Mouse (Mus musculus) small intestine, adult 2 months (tissue): Measurements from ENCODE around the gene Axl.

Experiments used
- CTCF ChIP-seq: fragments of 200-500 bp; IDR thresholded peaks from 2 replicates; pipeline ENCODE4 v1.5.1; 2012; ENCODE audit warnings: low read depth, mild to moderate bottlenecking, control low read depth, inconsistent platforms, low read length, moderate library complexity, mixed read lengths; ENCODE audit not compliant: insufficient replicate concordance, insufficient read length; ENCODE audit errors: extremely low read depth
- POLR2A ChIP-seq: fragments of 200-500 bp; IDR thresholded peaks from 2 replicates; pipeline ENCODE4 v1.6.1; 2012; ENCODE audit warnings: low read depth, mild to moderate bottlenecking, control low read depth, inconsistent platforms, low read length, moderate library complexity

DNA sequence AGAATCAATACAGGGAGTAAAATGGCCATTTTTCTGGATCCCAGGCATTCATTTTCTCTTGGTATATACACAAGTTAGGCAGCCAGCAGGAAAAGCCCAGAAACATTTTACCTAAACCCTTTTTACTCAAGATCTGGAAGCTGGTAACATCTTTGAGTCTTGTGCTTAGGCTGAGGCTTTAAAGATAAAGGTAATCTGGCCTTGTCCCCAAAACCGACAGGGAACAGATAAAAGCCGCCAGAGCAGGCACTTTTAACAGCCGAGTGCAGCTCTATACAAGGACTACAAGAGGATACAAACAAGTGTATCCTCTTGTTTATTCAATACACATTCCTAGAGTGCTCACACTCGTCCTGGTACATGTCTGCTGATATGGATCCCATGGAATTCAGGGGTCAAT lies 53.5 kb downstream of the Axl start:
- TF ChIP-seq CTCF (no peak), POLR2A (no peak)
